Mouse (Mus musculus) fibroblast of lung, adult 2 months (primary cell): Measurements from ENCODE around the gene Copg2.
"Not testable (repeated sequence)": the region's sequence is repeated elsewhere in the genome, so short reads cannot be mapped to it uniquely, and the experiment has no call there.

Source experiments
- DNase-seq: peaks from one replicate; pipeline ENCODE4 v3.0.0-alpha.2; 2011; ENCODE audit warnings: low read depth

The Copg2 gene

GRCm38 (mm10) chr6:30813626-30814025 lies 83.0 kb downstream of the Copg2 start:
- DNase-seq, result no peak

GRCm38 (mm10) chr6:30805053-30805752 lies 91.4 kb downstream of the Copg2 start:
- no peak for DNase-seq

GRCm38 (mm10) chr6:30804389-30805052 lies 92.1 kb downstream of the Copg2 start:
- DNase-seq, result not testable (repeated sequence)

- not testable (repeated sequence) for DNase-seq
These were observed 93.7 kb downstream of the Copg2 start for GRCm38 (mm10) chr6:30802915-30803314.

GRCm38 (mm10) chr6:30751209-30751608 lies 145.4 kb downstream of the Copg2 start:
- DNase-seq, result no peak

- no peak for DNase-seq
These were observed 146.1 kb downstream of the Copg2 start for GRCm38 (mm10) chr6:30750482-30750881.

- no peak for DNase-seq
These were observed 146.7 kb downstream of the Copg2 start for GRCm38 (mm10) chr6:30749892-30750291.

GRCm38 (mm10) chr6:30749042-30749689 lies 147.4 kb downstream of the Copg2 start:
- no peak for DNase-seq

- DNase-seq, result no peak
These were observed 148.2 kb downstream of the Copg2 start for GRCm38 (mm10) chr6:30748358-30748910.

- DNase-seq, result no peak
These were observed 148.8 kb downstream of the Copg2 start for GRCm38 (mm10) chr6:30747631-30748357.

GRCm38 (mm10) chr6:30745591-30745990 lies 151.0 kb downstream of the Copg2 start:
- no peak for DNase-seq

GRCm38 (mm10) chr6:30744846-30745245 lies 151.7 kb downstream of the Copg2 start:
- no peak for DNase-seq

- DNase-seq, result no peak
These were observed 157.3 kb downstream of the Copg2 start for GRCm38 (mm10) chr6:30739177-30739747.

GRCm38 (mm10) chr6:30738464-30739006 lies 158.1 kb downstream of the Copg2 start:
- no peak for DNase-seq

GRCm38 (mm10) chr6:30737548-30738463 lies 158.8 kb downstream of the Copg2 start:
- no peak for DNase-seq

GRCm38 (mm10) chr6:30736864-30737547 lies 159.6 kb downstream of the Copg2 start:
- peak; percentile 49 for DNase-seq

- DNase-seq, result no peak
These were observed 160.2 kb downstream of the Copg2 start for GRCm38 (mm10) chr6:30736372-30736762.

GRCm38 (mm10) chr6:30735728-30736371 lies 160.7 kb downstream of the Copg2 start:
- DNase-seq, result no peak
